Mouse (Mus musculus): ENCODE measurements at regions not wholly inside any gene's neighbourhood (a gene's known extent, or its start where the extent isn't known, plus 50 kb on each side); places are given as distances from the start of the nearest gene placed in this dataset.
"Not testable (repeated sequence)": the region's sequence is repeated elsewhere in the genome, so short reads cannot be mapped to it uniquely, and the experiment has no call there.

GRCm38 (mm10) chr8:19976461-19976860 lies 73.3 kb downstream of the Gm31371 start:
- DNase-seq: not testable (repeated sequence)

GRCm38 (mm10) chr8:19979536-19980345 lies 76.5 kb downstream of the Gm31371 start:
- DNase-seq: peak; percentile 74 to 76

- peak in 1 of 2 experiments; percentile 17 for DNase-seq
These were observed 77.1 kb downstream of the Gm31371 start for GRCm38 (mm10) chr8:19980346-19980726.

GRCm38 (mm10) chr8:20008106-20008505 lies 104.9 kb downstream of the Gm31371 start:
- DNase-seq: peak; percentile 13 to 18

- DNase-seq: peak; percentile 9 to 16
These were observed 107.8 kb downstream of the Gm31371 start for GRCm38 (mm10) chr8:20010947-20011346.

- DNase-seq: peak; percentile 16 to 25
These were observed 110.1 kb downstream of the Gm31371 start for GRCm38 (mm10) chr8:20013278-20013677.

- DNase-seq: not testable (repeated sequence)
These were observed 111.4 kb downstream of the Gm31371 start for GRCm38 (mm10) chr8:20014451-20015130.

GRCm38 (mm10) chr8:20015411-20016081 lies 112.4 kb downstream of the Gm31371 start:
- DNase-seq: not testable (repeated sequence)

GRCm38 (mm10) chr8:20016082-20016840 lies 113.1 kb downstream of the Gm31371 start:
- peak in 1 of 2 experiments; percentile 19 for DNase-seq

GRCm38 (mm10) chr8:20025521-20025920 lies 122.3 kb downstream of the Gm31371 start:
- DNase-seq: not testable (repeated sequence)

GRCm38 (mm10) chr8:20027956-20028355 lies 124.8 kb downstream of the Gm31371 start:
- DNase-seq: peak in 1 of 2 experiments; percentile 10

GRCm38 (mm10) chr8:20030131-20030530 lies 126.9 kb downstream of the Gm31371 start:
- not testable (repeated sequence) for DNase-seq

- DNase-seq: peak in 1 of 2 experiments; percentile 3
These were observed 154.4 kb downstream of the Gm31371 start for GRCm38 (mm10) chr8:20057626-20058025.

- DNase-seq: not testable (repeated sequence)
These were observed 194.9 kb downstream of the Gm31371 start for GRCm38 (mm10) chr8:20098121-20098520.

- DNase-seq: not testable (repeated sequence)
These were observed 197.0 kb downstream of the Gm31371 start for GRCm38 (mm10) chr8:20100241-20100640.

- DNase-seq: not testable (repeated sequence)
These were observed 199.2 kb downstream of the Gm31371 start for GRCm38 (mm10) chr8:20102374-20102773.

- not testable (repeated sequence) for DNase-seq
These were observed 204.0 kb downstream of the Gm31371 start for GRCm38 (mm10) chr8:20107154-20107553.

- not testable (repeated sequence) for DNase-seq
These were observed 213.6 kb downstream of the Gm31371 start for GRCm38 (mm10) chr8:20116785-20117184.

- DNase-seq: not testable (repeated sequence)
These were observed 216.4 kb downstream of the Gm31371 start for GRCm38 (mm10) chr8:20119581-20119980.

GRCm38 (mm10) chr8:20120186-20120585 lies 217.0 kb downstream of the Gm31371 start:
- DNase-seq: not testable (repeated sequence)

GRCm38 (mm10) chr8:20121391-20121909 lies 218.3 kb downstream of the Gm31371 start:
- DNase-seq: peak; percentile 5 to 17

Data from cerebellum, postnatal 10 days (tissue).